In genomic region chr6:117678276-117678675, GRCm38 (mm10) we compare ENCODE assay signal across 23 mouse cellular contexts.
DNase-seq lines count a peak whose midpoint lies in the region; ATAC-seq lines count a peak whose summit lies in the region.
"Had no signal": no experiment of that assay in that cellular context is flagged by ENCODE, and none has a peak within 500 bp of the region (broad histone marks: within the 10 kb centered on the region; RNA-seq: fewer than 3 reads in every experiment).

No protein-coding gene starts in this region.

- no peak overlapping the region for H3K4me2 ChIP-seq in midbrain, embryonic 13.5 days (replicated peaks)
- H3K4me2 ChIP-seq: forebrain, embryonic 15.5 days; heart, embryonic 11.5 days; liver, embryonic 13.5 days; neural tube, embryonic 15.5 days had no signal

- H3K27me3 ChIP-seq in embryonic facial prominence, embryonic 10.5 days (replicated peaks; ENCODE audit: low read depth, poor library complexity, severe bottlenecking): no peaks in the 10 kb centered on the region
- no peaks in the 10 kb centered on the region for H3K27me3 ChIP-seq in forebrain, embryonic 10.5 days (ENCODE audit: poor library complexity, severe bottlenecking)
- H3K27me3 ChIP-seq in midbrain, embryonic 13.5 days: no peaks in the 10 kb centered on the region
- H3K27me3 ChIP-seq: forebrain, embryonic 15.5 days; liver, embryonic 13.5 days; neural tube, embryonic 15.5 days; Patski had no signal

- no peaks in the 10 kb centered on the region for H3K9me3 ChIP-seq in embryonic facial prominence, embryonic 10.5 days
- 0 out of 2 replicates have a peak, but pooled peaks cover 2% of the 10 kb centered on the region for H3K9me3 ChIP-seq in forebrain, embryonic 10.5 days
- H3K9me3 ChIP-seq in midbrain, embryonic 13.5 days: 0 out of 2 replicates have a peak, but pooled peaks cover 6% of the 10 kb centered on the region
- H3K9me3 ChIP-seq: forebrain, embryonic 15.5 days; liver, embryonic 13.5 days; neural tube, embryonic 15.5 days had no signal

- H3K4me1 ChIP-seq in embryonic facial prominence, embryonic 10.5 days: peaks cover 41% of the 10 kb centered on the region
- peaks cover 18% of the 10 kb centered on the region for H3K4me1 ChIP-seq in forebrain, embryonic 10.5 days
- no peaks in the 10 kb centered on the region for H3K4me1 ChIP-seq in midbrain, embryonic 13.5 days (replicated peaks)
- H3K4me1 ChIP-seq: forebrain, embryonic 15.5 days; liver, embryonic 13.5 days had no signal

- H3K9ac ChIP-seq in midbrain, embryonic 13.5 days (replicated peaks): no peak overlapping the region
- H3K9ac ChIP-seq: forebrain, embryonic 15.5 days; liver, embryonic 13.5 days; neural tube, embryonic 15.5 days had no signal

- no peak for ATAC-seq in midbrain, embryonic 13.5 days
- ATAC-seq: forebrain, embryonic 15.5 days; Patski had no signal

- no peaks in the 10 kb centered on the region for H3K36me3 ChIP-seq in embryonic facial prominence, embryonic 10.5 days (replicated peaks)
- H3K36me3 ChIP-seq in forebrain, embryonic 10.5 days (replicated peaks): no peaks in the 10 kb centered on the region
- no peaks in the 10 kb centered on the region for H3K36me3 ChIP-seq in midbrain, embryonic 13.5 days
- H3K36me3 ChIP-seq: forebrain, embryonic 15.5 days; G1E; liver, embryonic 13.5 days; neural tube, embryonic 15.5 days had no signal

- H3K27ac ChIP-seq in embryonic facial prominence, embryonic 10.5 days (replicated peaks): peak overlapping the region; percentile 70
- no peak overlapping the region for H3K27ac ChIP-seq in forebrain, embryonic 10.5 days
- no peak overlapping the region for H3K27ac ChIP-seq in midbrain, embryonic 13.5 days
- H3K27ac ChIP-seq: forebrain, embryonic 15.5 days; left cerebral cortex, adult 2 months; neural tube, embryonic 15.5 days had no signal

- no peak overlapping the region for H3K4me3 ChIP-seq in embryonic facial prominence, embryonic 10.5 days
- H3K4me3 ChIP-seq in forebrain, embryonic 10.5 days: no peak overlapping the region
- H3K4me3 ChIP-seq in midbrain, embryonic 13.5 days (replicated peaks): no peak overlapping the region
- H3K4me3 ChIP-seq: forebrain, embryonic 15.5 days; left cerebral cortex, adult 2 months; liver, embryonic 13.5 days; neural tube, embryonic 15.5 days had no signal

- DNase-seq in kidney, adult 11 months: peak; percentile 35
- DNase-seq in kidney, adult 18-20 months: no peak
- no peak for DNase-seq in embryonic facial prominence, embryonic 10.5 days (ENCODE audit: low spot score)
- DNase-seq in kidney, adult 9 months: peak; percentile 48
- peak; percentile 10 to 59 for DNase-seq in kidney, postnatal 25 days
- no peak for DNase-seq in forebrain, embryonic 10.5 days (ENCODE audit: extremely low spot score, low spot score)
- no peak for DNase-seq in adipocyte (ENCODE audit: low spot score)
- DNase-seq: adrenal gland, adult 2 months; B cell, adult 2 months; cerebellum, adult 18-20 months; cerebellum, postnatal 14 days; gastrocnemius, postnatal 10 days; liver, embryonic 13.5 days; lung, postnatal 4 days; right cerebral cortex, adult 18-20 months; right cerebral cortex, postnatal 4 days had no signal

- WGBS in embryonic facial prominence, embryonic 10.5 days: 71% methylated on average over 5 of the region's 5 CpGs
- 84% methylated on average over 5 of the region's 5 CpGs for WGBS in forebrain, embryonic 10.5 days
- 81% methylated on average over 5 of the region's 5 CpGs for WGBS in midbrain, embryonic 13.5 days

Comparison
In these comparisons a context has a peak if more than half of its experiments do, and no peak if none do; other contexts are left out.
1. DNase-seq: peak in kidney, adult 11 months (single experiment), kidney, adult 9 months (single experiment) and kidney, postnatal 25 days (2 of 2); none in kidney, adult 18-20 months (single experiment), embryonic facial prominence, embryonic 10.5 days (single experiment), forebrain, embryonic 10.5 days (single experiment) and adipocyte (single experiment).